Mouse (Mus musculus) spleen, adult 2 months (tissue): ENCODE data around the gene Gm21887.
"Not testable (repeated sequence)": the region's sequence is repeated elsewhere in the genome, so short reads cannot be mapped to it uniquely, and the experiment has no call there.

Experiments used
- CTCF ChIP-seq: fragments of 200-500 bp; IDR thresholded peaks from 2 replicates; pipeline ENCODE4 v1.5.1; 2011; ENCODE audit warnings: mild to moderate bottlenecking, inconsistent platforms; ENCODE audit not compliant: insufficient read depth, insufficient read length, insufficient replicate concordance; ENCODE audit errors: extremely low read depth
- POLR2A ChIP-seq: fragments of 200-500 bp; IDR thresholded peaks from 2 replicates; pipeline ENCODE4 v1.6.1; 2011; ENCODE audit warnings: low read depth, low read length, inconsistent platforms

DNA sequence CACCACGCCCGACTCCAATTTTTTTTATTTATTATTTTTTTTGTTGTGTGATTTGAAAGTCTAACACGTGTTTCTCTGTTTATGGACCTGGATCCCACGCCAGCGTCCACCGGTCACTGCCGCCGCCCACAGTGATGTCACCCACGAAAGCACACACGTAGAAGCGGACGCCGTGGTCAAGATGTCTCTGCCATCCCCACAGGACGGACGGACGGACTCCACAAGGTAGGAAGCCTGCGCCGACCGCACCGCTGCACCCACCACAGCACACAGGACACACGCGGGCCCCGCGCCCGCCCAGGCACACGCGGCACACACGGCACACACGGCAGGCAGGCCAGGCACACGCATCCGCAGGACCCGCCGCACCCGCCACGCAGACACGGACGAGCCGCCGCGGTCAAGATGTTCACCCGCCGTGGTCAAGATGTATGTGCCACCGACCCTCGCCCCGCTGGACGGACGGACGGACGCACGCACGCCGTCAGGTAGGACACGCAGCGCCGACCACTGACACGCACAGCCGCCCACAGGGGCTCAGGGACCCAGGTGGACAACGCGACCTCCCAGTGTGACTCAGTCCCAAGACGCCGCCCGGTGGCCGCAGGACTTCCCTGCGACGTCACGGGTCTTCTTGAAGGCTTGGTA, 9.2 kb downstream of the Gm21887 start:
- not testable (repeated sequence) for TF ChIP-seq CTCF, POLR2A
